Mouse (Mus musculus) spleen, embryonic (tissue): ENCODE measurements around the gene Gm15319.
"Not testable (repeated sequence)": the region's sequence is repeated elsewhere in the genome, so short reads cannot be mapped to it uniquely, and the experiment has no call there.

Source experiments
- CTCF ChIA-PET: fragments of 350-600 bp; sonication (Branson Sonifier 250); formaldehyde crosslinking; loops from one replicate; lab custom pipeline; 2022; lab: Charles Lee

Gm15319 gene

GRCm38 (mm10) chr8:20296803-20297702 lies 66.0 kb downstream of the Gm15319 start:
- CTCF ChIA-PET: not testable (repeated sequence)

- CTCF ChIA-PET: not testable (repeated sequence)
These were observed 67.1 kb downstream of the Gm15319 start for GRCm38 (mm10) chr8:20295881-20296280.

GRCm38 (mm10) chr8:20294826-20295225 lies 68.2 kb downstream of the Gm15319 start:
- CTCF ChIA-PET: not testable (repeated sequence)

GRCm38 (mm10) chr8:20293966-20294365 lies 69.0 kb downstream of the Gm15319 start:
- CTCF ChIA-PET: not testable (repeated sequence)

- CTCF ChIA-PET: not testable (repeated sequence)
These were observed 73.0 kb downstream of the Gm15319 start for GRCm38 (mm10) chr8:20290015-20290414.

- CTCF ChIA-PET: not testable (repeated sequence)
These were observed 74.1 kb downstream of the Gm15319 start for GRCm38 (mm10) chr8:20288878-20289277.

GRCm38 (mm10) chr8:20287706-20288105 lies 75.3 kb downstream of the Gm15319 start:
- CTCF ChIA-PET: not testable (repeated sequence)
